Mouse (Mus musculus) retina, postnatal 1 day (tissue): Measurements from ENCODE around the gene Faf2.
"Not testable (repeated sequence)": the region's sequence is repeated elsewhere in the genome, so short reads cannot be mapped to it uniquely, and the experiment has no call there.

Experiments
- DNase-seq: peaks from one replicate; pipeline ENCODE4 v3.0.0-alpha.2; 2012

Gene Faf2

DNA sequence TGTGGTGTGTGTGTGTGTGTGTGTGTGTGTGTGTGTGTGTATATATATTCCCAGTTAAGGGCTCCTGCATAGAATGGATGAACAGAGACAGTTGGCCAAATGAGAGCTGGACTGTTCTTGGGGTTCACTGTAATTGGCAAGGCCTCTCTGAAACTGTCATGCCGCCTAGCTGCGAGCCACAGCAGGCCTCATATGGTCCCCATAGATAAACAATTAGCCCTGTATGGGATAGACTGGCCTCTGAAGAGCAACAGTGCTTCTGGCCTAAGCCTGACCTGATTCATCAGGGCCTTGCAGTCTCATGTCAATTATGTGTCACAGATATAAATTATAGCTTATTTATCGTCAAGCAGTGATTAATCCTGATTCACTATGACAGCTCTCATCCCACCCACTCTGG is 13.6 kb upstream of the Faf2 start:
- peak; percentile 53 for DNase-seq

DNA sequence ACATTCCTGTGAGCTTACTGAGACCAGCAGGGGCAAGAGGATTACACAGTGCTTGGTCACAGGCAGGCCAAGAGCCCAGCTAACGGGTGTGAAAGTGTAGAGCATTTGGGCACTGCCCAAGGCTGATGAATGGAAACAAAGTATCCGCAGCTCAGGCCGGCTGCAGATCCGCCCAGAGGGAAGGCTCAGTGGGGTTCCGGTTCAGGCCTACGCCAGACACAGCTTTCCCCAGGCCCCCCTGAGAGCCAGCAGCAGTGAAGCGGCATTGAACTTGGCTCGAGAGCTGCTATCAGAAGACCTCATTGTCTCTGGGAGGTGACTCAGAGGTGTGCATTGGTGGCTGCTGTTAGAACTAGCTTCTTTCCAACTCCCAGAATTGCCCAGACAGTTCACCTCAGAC is 12.9 kb upstream of the Faf2 start:
- peak; percentile 81 for DNase-seq

DNA sequence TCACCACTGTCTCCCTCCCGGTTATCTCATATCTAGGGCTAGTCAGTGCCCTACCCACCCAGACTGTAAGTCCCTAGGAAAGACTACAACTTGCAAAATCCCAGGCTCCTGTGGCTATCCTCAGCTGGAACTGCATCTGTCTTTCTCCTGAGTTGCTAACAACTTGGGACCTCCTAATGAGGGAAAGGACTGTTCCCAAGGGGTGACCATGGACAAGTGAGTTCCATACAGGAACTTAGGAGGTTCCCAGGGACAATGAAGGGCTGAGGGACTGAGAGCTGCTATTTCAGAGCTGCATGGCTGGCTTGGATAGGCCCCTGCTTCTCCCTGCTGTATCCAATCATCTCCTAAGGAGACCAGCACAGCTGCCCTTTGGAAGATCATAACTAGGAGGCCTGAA is 12.3 kb upstream of the Faf2 start:
- DNase-seq, result peak; percentile 60

DNA sequence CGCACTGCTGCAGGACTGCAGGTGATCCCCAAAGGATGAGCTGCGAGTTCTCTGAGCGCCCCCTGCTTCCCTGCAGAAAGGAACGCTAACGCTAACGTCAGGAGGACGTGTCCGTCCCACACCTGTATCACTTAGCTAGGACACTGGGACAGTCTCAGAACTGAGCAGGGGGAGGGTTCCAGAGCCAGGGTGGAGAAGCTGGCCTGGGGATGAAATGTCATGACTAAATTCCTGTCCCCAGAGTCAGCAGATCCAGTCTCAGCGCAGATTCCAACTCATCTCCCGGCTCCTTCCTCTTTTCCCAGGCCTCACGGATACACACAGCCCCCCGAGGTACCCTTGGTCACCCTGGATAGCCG is 11.0 kb upstream of the Faf2 start:
- DNase-seq, result no peak

DNA sequence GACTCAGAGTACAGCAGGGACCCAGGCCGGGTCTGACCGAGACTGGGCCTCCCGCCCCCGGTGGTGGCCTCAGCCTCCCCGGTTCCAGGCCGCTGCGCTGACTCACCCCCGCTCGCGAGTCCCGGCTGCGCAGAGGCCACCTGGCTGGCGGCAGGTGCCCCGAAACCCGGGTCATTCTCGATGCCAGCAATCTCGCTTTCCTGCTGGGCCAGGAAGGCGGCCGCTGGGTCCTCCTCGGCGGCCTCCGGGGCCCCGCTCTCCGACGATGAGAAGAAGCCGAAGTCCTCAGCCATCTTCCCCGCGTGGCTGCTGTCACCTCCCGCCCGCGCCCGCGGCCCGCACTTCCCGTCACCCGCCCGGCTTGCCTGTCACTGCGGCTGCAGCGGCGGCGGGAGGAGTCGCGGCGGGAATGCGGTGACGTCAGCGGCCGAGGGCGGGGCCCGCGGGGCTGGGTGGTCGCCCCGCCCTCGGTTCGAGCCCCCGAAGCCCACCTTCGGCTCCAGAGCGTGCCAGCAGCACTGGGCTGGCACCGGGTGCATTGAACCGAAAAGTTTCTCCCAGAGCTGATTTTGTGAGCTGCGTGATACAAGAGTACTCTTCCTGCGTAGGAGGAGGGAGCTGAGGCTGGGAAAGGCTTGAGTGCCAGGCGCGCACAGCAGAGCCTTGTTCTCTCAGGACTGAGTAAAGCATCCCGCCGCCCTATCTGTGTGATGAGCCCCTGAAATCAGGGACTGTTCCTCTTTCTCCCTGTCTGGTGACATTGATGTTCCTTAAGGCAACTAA is 10.4 kb upstream of the Faf2 start, which contains the start of gene Cltb:
TSS of gene Cltb (minus strand) at position 373 of the 783 bp plus-strand sequence.
- DNase-seq, result peak; percentile 90

DNA sequence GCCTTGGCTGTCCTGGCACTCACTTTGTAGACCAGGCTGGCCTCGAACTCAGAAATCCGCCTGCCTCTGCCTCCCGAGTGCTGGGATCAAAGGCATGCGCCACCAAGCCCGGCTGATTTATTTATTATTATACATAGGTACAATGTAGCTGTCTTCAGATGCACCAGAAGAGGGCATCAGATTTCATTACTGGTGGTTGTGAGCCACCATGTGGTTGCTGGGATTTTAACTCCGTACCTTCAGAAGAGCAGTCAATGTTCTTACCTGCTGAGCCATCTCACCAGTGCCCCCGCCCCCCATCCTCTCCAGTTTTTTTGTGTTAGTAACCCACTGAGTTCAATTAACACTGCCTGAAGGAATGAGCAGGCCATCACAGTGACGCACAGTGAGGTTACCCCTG is 8.4 kb upstream of the Faf2 start:
- not testable (repeated sequence) for DNase-seq

DNA sequence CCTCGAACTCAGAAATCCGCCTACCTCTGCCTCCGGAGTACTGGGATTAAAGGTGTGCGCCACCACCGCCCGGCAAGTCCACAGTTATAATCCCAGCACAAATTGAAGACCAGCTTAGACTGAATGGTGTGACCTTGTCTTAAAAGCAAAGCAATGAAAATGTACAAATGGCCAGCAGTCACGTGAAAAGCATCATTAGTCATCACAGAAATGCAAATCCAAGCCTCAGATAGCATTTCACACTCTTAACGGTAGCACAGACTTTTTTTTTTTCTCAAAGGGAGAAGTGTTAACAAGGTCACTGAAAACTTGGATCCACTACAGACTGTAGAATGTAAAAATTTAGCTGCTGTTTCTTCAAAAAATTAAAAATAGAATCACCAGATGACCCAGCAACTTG is 5.3 kb upstream of the Faf2 start:
- DNase-seq, result no peak

DNA sequence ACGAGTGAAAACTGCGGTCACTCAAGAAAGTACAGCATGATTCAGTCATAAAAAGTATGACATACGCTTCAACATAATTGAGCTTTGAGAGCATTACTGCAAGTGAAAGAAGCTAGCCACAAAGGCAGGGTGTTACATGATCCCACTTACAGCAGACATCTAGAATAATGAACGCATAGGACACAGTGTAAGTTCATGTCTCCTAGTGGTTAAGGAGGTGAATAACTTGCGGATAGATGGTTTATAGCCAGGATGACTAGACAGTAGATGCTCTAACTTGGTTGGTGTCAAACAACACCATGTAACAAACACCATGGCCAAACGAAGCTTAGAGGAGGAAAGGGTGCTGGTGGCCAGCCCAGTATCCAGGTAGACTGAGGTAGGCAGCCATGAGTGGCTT is 4.6 kb upstream of the Faf2 start:
- peak; percentile 20 for DNase-seq

DNA sequence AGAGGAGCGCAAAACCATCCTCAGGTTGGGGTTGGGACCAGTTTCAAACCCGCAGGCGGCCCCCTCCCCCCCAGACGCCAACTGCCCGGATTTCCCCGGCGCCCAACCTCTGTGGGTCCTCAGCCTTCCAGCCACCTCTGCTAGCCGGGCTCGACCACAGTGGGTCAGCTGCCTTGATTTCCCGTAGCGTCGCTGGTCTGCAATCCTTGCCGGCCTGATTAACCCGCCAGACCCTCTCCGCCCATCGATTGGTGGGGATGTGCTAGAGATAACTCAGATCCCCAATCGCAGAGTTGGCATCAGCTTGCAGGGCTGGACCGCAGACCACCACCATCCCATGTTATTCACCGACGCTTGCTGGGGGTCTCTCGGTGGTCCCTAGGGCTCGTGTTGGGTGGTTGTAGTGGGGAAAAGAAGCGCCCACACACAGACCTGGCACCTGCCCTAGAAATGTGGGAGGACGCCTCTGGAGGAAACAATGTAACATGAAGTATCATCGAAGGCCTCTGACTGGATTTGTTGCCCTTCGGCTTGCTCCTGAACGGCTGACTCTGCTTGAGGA is 457 bp downstream of the Faf2 start:
- DNase-seq, result no peak

DNA sequence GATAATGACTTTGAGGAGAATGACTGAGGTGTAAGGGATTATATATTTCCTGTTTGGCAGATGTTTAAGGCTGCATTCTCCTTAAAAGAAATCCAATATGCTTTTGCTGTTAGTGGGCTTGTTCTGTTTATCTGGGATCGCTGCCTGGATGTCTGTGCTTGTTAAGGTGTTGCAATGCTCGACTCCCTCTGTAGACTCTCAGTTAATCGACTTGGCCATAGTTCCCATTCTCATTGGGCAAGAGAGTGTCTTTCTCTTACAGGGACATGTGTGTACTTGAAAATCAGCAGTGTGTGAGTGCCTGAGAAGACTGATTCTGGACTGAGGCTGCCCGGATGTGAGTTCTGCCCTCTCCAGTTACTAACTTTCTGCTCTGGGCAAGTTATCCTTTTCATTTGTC is 7.5 kb downstream of the Faf2 start:
- DNase-seq, result no peak

DNA sequence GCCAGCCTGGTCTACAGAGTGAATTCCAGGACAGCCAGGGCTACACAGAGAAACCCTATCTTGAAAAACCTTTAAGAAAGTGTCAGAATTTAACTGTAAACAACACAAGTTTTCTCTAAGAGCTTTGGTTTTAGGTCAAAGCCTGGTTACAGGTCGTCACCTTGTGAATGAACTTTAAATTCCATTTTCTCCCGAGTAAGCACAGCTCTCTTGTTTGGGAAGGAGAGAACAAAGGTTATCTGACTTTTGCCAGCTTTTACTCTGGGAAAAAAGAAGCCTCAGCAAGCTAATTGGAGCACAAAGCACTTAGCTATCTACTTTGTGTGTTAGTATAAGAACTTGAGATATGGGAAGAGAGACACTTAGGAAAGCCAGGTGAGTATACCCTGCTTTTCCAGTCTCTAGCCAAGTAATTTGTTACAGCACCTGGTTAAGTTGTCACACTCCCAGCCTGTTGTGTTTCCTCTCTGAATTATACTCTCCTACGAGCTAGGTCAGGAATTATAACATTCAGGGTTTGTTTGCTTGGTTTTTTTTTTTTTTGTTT is 11.2 kb downstream of the Faf2 start:
- DNase-seq, result no peak

DNA sequence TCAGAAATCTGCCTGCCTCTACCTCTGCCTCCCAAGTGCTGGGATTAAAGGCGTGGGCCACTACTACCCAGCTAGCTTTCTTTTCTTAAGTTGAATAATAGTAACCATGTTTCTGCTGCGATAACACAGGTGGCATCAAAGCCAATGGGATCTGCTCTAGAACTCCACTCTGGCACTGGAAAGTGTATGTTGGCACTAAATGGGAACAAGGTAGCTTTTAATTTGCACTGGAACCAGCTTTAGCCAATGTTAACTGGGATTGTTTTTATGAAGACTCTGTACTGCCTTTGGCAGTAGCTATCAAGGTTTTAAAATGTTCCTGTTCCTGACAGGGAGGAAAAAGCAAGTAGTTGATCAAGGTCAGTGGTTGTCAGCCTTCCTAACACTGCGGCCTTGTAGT is 13.4 kb downstream of the Faf2 start:
- no peak for DNase-seq

DNA sequence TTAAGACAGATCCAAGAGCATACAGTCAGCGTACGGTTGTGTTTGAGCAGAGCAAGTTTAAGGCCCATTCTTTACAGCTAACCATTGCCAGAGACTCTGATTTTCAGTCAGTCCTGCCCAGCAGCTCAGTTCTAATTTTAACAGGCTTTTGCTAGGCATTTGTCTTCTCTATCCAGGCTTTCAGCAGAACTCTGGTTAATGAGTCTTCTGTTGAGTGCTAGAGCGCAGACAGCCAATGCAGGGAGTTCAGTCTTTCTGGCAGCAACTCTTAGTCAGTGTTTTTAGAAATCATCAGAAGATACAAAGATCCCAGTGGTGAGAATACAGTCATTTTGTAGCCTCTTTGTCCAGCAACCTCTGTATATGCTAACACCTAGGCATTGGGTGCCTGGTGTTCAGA is 28.9 kb downstream of the Faf2 start:
- no peak for DNase-seq

DNA sequence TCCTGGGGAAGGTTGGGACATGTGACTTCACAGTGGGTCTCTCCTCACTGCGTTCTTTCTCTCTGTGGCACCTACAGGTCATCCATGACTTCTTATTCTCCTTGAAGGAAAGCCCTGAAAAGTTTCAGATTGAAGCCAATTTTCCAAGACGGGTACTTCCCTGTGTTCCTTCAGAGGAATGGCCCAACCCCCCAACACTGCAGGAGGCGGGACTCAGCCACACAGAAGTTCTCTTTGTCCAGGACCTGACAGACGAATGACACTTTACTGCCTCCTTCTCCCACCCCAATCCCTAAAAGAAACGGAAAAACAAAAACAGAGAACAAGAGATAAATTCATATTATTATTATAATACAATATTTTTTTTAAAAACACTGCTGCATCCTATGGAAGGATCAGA is 39.3 kb downstream of the Faf2 start:
- DNase-seq, result no peak

DNA sequence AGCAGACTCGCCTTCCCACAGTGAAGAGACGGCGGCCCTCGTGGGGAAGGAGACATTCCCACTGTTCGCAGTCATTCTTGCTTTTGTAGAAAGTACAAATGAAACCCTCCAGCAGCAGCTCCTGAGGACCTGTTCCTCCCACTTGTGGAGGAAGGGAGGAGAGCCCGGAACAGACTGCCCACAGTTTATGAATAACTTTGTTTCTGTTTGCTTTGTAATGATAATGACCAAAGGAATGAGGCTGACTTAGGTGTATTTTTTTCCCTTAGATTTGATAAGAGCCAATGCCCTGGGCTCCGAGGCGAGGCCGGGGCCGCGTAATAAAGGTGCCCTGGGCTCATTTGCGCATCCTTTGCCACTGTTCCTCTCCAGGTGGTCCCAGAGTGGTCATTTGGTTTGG is 39.8 kb downstream of the Faf2 start:
- no peak for DNase-seq

DNA sequence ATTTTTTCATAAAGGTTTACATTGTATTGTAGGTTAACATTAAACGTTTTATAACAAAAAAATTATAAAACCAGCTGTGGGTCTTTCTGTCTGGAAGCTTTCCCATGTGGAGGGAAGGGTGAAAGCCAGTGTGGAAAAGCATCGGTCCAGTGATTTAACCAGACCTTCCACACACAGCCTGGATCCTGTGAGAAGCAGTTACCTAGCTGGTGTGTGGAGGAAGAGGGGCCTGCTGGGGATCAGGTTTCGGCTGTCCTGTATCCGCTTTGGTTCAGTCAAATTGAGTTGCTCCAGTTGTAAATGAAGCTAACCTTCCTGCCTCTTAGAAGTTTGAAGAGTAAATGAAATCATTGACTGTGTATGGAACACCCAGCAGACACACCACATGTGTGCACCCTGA is 42.4 kb downstream of the Faf2 start:
- DNase-seq, result no peak

DNA sequence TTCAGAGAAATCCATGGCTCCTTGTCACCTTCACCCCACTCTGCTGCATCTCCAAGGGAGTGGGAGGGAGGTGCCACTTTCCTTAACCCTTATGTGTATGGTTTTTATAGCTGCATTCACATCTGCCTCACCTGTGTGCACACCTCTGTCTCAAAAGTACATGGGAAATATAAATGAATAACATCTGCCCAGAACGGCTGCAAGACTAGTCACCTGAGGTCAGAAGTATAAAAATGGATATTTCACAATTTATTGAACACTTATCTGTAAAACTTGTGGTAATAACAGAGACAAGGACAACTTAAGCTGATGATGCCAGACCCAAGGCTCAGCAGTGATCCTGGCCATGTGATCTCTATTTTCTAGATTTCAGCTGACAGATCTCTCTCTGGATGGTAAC is 42.9 kb downstream of the Faf2 start:
- DNase-seq, result no peak

DNA sequence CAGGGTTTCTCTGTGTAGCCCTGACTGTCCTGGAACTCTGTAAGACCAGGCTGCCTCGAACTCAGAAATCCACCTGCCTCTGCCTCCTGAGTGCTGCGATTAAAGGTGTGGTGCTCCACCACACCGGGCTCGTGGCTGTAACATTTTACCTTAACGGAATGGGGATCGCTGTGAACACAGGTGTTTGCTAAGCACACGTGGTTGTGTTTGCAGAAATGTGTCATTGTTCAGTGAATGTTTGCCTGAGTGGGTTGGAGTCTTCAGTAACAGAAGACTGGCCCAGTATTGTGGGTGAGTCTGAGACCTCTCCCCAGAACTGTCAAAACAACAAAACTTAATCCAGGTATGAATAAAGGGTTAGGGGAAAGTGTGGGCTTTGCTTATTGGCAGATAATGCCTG is 43.5 kb downstream of the Faf2 start:
- no peak for DNase-seq

DNA sequence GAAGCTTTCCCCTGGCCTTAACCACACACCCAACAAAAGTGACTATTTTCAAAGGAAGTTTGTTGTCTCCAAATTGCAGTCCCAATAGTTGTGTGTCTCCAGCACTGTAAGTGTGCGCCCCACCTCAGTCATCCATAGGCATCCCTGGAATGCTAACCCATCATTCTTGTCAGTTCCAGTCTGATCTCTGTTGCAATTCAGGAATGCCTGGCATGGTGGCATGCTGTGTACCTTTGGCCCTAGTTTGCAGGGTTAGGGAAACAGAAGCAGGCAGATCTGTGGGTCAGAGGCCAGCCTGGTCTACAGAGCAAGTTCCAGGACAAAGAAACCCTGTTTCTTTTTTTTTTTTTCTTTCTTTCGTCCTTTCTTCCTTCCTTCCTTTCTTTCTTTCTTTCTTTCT is 48.9 kb downstream of the Faf2 start:
- no peak for DNase-seq

DNA sequence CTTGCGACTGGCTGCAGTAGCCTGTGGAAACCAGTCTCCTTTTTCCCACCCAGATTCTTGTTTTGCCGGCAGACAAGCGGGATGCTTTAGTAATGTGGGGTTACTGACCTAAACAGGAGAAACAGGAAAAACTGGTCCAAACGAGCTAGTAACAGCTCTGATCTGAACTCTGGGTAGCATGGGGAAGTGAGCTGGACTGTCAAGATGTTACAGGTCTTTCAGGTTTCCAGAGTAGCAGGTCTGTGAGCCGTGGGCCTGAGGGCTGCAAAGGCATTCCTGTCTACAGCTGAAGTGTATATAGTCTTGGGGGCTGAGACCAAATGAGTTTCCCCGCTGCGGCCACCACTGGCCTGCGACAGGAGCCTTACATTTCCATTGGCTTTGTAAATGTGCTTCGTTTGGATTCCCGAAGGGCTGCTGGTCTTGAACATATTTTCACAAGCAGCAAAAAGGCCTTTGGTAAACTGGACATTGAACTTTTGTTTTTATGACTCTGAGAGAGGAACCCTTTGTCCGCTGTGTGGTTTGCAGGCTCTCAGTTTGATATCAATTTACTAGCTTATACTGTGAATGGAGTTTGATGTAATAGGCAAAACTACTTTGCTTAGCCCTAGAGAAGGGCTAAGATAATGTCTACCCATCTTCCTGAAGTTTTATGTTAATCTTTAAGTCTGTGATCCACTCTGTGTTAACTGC is 54.5 kb downstream of the Faf2 start:
- no peak for DNase-seq

DNA sequence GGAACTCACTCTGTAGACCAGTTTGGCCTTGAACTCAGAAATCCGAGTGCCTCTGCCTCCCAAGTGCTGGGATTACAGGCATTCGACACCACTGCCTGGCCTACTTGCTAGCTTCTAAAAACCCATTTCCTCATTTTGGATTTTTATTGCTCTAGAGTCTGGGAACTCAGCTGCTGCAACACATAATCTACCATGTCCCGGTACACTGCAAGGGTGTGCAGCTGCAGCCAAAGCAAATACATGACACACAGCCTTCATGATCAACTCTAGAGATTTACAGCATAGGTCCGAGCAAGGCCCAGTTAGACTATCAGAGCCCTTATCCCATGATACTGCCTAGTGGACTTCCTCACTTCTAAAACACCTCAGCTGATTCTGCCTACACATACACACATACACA is 56.7 kb downstream of the Faf2 start:
- DNase-seq, result no peak

DNA sequence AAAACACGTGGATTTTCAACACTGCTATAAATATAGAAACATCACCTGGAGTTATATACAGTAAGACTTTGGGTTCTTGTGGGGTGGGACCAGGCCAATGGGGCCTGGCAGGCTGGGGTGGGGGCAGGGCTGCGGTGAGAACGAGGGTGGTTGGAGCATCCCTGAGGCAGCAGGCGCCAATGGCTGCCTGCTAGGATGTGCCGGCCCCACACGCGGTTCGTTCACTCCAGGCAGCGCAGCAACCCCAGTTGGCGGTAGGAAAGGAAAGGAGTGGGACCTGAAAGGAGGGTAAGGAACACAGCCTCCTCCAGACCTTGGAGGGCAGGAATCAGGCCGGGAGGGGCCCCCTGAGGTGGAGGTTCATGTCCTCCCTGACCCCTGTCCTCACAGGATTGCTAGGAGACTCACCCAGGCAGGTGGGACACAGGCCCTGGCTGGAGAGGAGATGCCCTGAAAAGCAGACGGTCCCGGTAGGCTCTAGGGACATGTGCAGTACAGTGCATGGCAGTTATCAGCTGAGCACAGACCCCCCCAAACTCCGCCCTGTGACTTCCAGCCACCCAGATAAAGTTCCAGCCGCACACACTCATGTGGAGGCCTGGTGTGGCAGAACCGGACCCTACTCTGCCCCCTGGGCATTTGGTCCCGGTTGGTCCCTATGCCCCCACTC is 58.7 kb downstream of the Faf2 start:
- no peak for DNase-seq

DNA sequence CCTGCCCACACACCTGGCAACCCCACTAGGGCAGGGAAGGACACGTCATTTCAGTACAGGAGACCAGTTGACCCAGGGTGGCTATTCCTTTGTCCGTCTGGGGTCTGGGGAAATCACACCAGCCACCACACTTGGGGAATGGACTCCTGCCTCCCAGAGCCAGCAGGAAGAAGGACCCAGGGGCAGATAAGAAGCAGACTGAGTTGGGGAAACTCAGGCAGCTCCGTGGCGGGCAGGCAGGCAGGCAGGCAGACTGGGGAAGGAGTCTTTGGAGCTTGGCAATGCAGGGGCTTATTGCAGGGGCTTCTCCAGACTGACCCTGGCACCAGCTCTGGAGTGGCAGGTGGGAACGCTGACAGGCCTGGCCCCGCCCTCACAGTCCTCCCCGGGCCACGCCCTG is 59.7 kb downstream of the Faf2 start:
- DNase-seq, result no peak

DNA sequence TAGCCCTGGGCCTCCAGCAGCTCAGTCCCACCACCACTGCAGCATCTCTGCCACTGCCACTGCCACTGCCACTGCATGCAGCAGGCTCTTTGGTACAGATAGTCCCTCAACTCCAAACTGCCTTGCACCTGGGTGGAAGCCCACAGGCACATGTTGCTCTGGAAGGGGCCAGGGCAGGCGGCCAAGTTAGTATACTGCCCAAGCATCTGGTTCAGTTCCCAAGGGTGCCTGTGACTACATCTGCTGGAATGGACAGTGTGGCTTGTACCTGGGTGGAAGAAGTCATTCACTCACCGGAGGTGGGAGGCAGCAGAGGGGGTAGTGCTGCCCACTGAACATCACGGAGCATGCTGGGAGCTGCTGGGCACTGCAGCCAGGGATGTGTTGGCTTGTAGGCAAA is 61.7 kb downstream of the Faf2 start:
- DNase-seq, result no peak
